Mouse (Mus musculus) liver, postnatal 0 days (tissue): ENCODE measurements around the gene Trub1. TPM values are rescaled to one million over a fixed set of nuclear protein-coding genes. Genes with fewer than 3 reads are reported as not detected.

Experiments used
- ATAC-seq: fragments of 200-750 bp; cut with Nextera tagmentation; 2 replicates; pipeline ENCODE4 v1.8.0; 2017; ENCODE audit warnings: mild to moderate bottlenecking, moderate library complexity
- DNase-seq: peaks from one replicate; pipeline ENCODE4 v3.0.0-alpha.2; 2016
- H3K27ac ChIP-seq: fragments of 300-500 bp; sonication (generic); 2 replicates; pipeline ENCODE4 v1.5.1; 2014; ENCODE audit warnings: antibody characterized with exemption, moderate library complexity, mild to moderate bottlenecking, low read depth
- H3K27me3 ChIP-seq: fragments of 300-500 bp; sonication (generic); 2 replicates; pipeline ENCODE4 v1.6.1; 2014; ENCODE audit warnings: low read length, control low read depth, mixed read lengths; ENCODE audit not compliant: insufficient read depth
- H3K36me3 ChIP-seq: fragments of 300-500 bp; sonication (generic); replicated peaks from 2 replicates; pipeline ENCODE4 v1.6.1; 2014; ENCODE audit warnings: mild to moderate bottlenecking, control low read depth, low read length, moderate library complexity, mixed read lengths; ENCODE audit not compliant: insufficient read depth
- H3K4me1 ChIP-seq: fragments of 300-500 bp; sonication (generic); 2 replicates; pipeline ENCODE4 v1.6.1; 2014; ENCODE audit warnings: antibody characterized with exemption, mild to moderate bottlenecking, control low read depth; ENCODE audit not compliant: insufficient read depth
- H3K4me2 ChIP-seq: fragments of 300-500 bp; sonication (generic); 2 replicates; pipeline ENCODE4 v1.6.1; 2014; ENCODE audit warnings: low read depth, mild to moderate bottlenecking, low read length, moderate library complexity, mixed read lengths
- H3K4me3 ChIP-seq: fragments of 300-500 bp; sonication (generic); 2 replicates; pipeline ENCODE4 v1.5.1; 2014; ENCODE audit warnings: low read depth, low read length
- H3K9ac ChIP-seq: fragments of 300-500 bp; sonication (generic); replicated peaks from 2 replicates; pipeline ENCODE4 v1.6.1; 2014; ENCODE audit warnings: mild to moderate bottlenecking, moderate library complexity
- H3K9me3 ChIP-seq: fragments of 300-500 bp; sonication (generic); 2 replicates; pipeline ENCODE4 v1.6.1; 2016; ENCODE audit warnings: mild to moderate bottlenecking, control low read depth, low read length, mixed read lengths
- CTCF ChIP-seq: sonication (generic); IDR thresholded peaks from 2 replicates; pipeline ENCODE4 v1.5.1; 2016; ENCODE audit warnings: antibody characterized with exemption, low read depth
- EP300 ChIP-seq: IDR thresholded peaks from 2 replicates; pipeline ENCODE4 v1.6.1; 2016; ENCODE audit warnings: antibody characterized with exemption, low read depth, mild to moderate bottlenecking
- WGBS: fragments of 180-500 bp; shearing (Covaris S2); extraction: QIAGEN DNeasy Blood & Tissue Kit; methylation state at CpG from one replicate; pipeline ENCODE4 v1.1.7; 2014; ENCODE audit not compliant: insufficient replicate concordance; 5-methylcytosine and 5-hydroxymethylcytosine counted together
- polyA plus RNA-seq: library from polyadenylated mRNA; unstranded; fragments of >200 nt; fragmentation: Nextera tagmentation; extraction: Ambion mirVana; gene quantifications from 2 replicates; pipeline ENCODE4 v1.2.1, GENCODE M21; 2015

The Trub1 gene
- polyA plus RNA-seq, 1 experiment from 2014 or later = 8.6 TPM

DNA sequence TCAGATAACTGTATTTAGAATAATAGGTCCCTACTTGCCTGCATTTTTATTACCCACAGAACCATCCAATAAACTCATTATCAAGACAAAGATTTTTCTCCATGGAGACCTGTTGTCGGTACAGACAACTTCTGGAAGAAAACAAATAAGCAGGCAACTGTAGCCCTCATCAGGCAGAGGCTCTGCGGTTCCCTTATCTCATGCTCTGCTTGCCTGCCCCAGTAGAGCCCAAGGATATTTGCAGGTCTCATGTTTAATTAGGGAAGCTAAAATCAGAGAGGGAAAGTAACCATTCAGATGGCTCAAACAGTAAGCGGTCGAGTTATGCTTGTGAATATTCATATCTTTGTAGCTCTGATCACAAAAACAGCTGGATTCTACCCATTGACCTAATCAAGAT, 77.5 kb downstream of the Trub1 start:
- H3K4me3 ChIP-seq = no peak overlapping the region
- H3K9me3 ChIP-seq = no peaks in the 10 kb centered on the region
- H3K4me1 ChIP-seq = no peaks in the 10 kb centered on the region
- DNase-seq = no peak
- no peak for TF ChIP-seq CTCF
- no peak for TF ChIP-seq EP300
- H3K36me3 ChIP-seq = no peaks in the 10 kb centered on the region
- no peaks in the 10 kb centered on the region for H3K27me3 ChIP-seq
- ATAC-seq = no peak
- no peak overlapping the region for H3K27ac ChIP-seq
- no peak overlapping the region for H3K4me2 ChIP-seq
- H3K9ac ChIP-seq = no peak overlapping the region
- WGBS = 67% methylated on average over 4 of the region's 4 CpGs

DNA sequence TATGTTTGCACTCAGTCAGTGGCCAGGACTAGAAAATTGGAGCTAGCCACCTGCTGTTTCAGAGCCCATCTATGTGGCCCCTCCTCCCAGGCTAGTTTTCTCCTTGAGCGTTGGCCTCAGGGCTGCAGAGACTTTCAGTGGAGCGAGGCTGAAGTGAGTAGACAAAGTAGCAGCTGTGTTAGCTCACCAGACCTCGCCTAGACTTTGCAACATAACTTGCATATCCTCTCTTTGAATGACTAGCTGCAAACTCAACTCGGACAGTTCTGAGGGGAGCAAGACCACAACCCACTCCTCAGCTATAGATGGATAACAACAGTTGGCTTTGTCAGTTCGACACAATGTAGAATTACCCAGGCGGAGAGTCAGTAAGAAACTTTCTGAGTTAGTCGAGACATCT, 81.5 kb downstream of the Trub1 start:
- Histone ChIP-seq H3K36me3 (no peaks in the 10 kb centered on the region), H3K4me1 (0 out of 2 replicates have a peak, but pooled peaks cover 3% of the 10 kb centered on the region), H3K9me3 (no peaks in the 10 kb centered on the region), H3K4me2 (no peak overlapping the region), H3K4me3 (no peak overlapping the region), H3K27me3 (no peaks in the 10 kb centered on the region), H3K9ac (no peak overlapping the region), H3K27ac (no peak overlapping the region)
- DNase-seq (no peak), ATAC-seq (no peak)
- 77% methylated on average over 7 of the region's 7 CpGs for WGBS
- no peak for TF ChIP-seq EP300
- TF ChIP-seq CTCF = no peak

DNA sequence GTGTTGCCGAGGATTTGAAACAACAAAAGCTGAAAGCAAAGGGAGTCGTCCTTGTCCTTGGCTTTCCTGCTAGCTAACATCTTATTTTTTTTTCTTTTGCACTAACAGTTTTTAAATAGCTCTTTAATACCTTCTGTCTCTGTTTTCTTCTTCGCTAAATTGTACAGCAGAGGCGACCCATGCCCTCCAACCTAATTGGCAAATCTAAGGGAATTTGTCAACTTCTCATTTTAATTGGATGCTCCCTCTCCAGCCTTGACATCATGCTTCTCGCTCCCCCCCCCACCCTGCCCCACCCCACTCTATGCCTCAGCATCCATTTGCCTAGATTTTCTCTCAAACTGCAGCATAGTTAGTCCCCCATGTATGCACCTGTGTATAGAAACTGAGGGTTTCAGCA, 83.8 kb downstream of the Trub1 start:
- Histone ChIP-seq H3K9me3 (no peaks in the 10 kb centered on the region), H3K4me1 (0 out of 2 replicates have a peak, but pooled peaks cover 3% of the 10 kb centered on the region), H3K4me3 (no peak overlapping the region), H3K9ac (no peak overlapping the region), H3K27ac (no peak overlapping the region), H3K27me3 (no peaks in the 10 kb centered on the region), H3K4me2 (no peak overlapping the region), H3K36me3 (no peaks in the 10 kb centered on the region)
- WGBS = 70% methylated on average over 5 of the region's 5 CpGs
- TF ChIP-seq CTCF (no peak), EP300 (no peak)
- DNase-seq (no peak), ATAC-seq (no peak)

DNA sequence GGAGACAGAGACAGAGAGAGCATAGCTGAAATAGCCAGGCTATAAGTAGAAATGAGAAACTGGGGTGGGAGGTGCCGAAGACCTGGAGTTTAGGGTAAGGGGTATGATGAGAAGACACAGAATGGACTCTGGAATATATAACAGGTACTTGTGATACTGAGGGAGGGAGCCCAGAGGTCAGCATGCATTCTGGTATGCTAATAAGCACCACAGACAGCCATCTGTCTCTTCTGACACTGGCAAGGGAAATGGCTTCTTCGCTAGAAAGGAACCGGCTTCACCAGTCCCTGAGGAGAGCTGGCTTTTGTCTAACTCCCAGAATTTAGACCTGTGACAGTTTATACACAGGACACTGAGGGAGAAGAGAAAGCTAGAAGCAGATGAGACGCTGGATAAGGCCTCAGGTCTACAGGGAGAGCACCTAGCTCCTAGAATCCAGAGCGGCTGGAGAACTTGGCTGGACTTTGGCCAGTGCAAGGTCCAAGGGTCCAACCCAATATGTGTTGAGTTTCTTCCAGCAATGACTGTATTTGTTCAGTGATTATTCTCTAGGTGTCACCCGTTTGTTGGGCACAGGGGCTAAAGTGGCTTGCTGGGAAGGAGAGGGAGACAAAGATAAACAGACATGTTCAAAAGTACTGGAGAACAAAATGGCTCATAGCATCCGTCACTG, 84.9 kb downstream of the Trub1 start:
- DNase-seq (peak; percentile 35), ATAC-seq (peak; percentile 83)
- WGBS = 61% methylated on average over 7 of the region's 7 CpGs
- 0 out of 2 replicates have a peak, but pooled peaks cover 3% of the 10 kb centered on the region for H3K4me1 ChIP-seq
- peak overlapping the region; percentile 51; the same call in 1 of the 2 replicates for H3K27ac ChIP-seq
- H3K36me3 ChIP-seq = no peaks in the 10 kb centered on the region
- no peaks in the 10 kb centered on the region for H3K27me3 ChIP-seq
- no peaks in the 10 kb centered on the region for H3K9me3 ChIP-seq
- H3K4me3 ChIP-seq = no peak overlapping the region
- TF ChIP-seq CTCF (no peak), EP300 (no peak)
- no peak overlapping the region for H3K4me2 ChIP-seq
- H3K9ac ChIP-seq = no peak overlapping the region

DNA sequence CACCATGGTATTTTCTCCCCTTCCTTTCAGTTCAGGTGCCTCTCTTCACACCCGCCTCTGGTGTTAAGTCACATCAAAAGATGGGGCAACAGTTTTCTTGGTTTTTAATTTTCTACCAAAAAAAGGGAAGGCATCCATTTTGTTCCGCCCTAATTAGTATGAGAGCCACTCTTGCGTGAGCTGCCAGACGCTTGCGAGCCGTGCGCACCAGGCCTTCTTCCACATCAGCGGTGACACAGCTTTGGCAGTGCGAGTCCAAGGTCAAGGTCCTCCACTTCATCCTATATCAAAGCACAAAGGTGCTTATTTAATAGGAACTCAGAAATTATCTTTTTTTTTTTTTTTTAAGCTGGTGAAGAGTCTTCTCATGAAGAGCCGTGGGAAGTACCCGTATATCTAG, 87.4 kb downstream of the Trub1 start:
- ATAC-seq = no peak
- H3K27ac ChIP-seq = no peak overlapping the region
- DNase-seq = no peak
- H3K36me3 ChIP-seq = no peaks in the 10 kb centered on the region
- H3K27me3 ChIP-seq = no peaks in the 10 kb centered on the region
- WGBS = 88% methylated on average over 11 of the region's 11 CpGs
- no peak overlapping the region for H3K9ac ChIP-seq
- H3K4me2 ChIP-seq = no peak overlapping the region
- H3K9me3 ChIP-seq = no peaks in the 10 kb centered on the region
- H3K4me3 ChIP-seq = no peak overlapping the region
- TF ChIP-seq CTCF (no peak), EP300 (no peak)
- H3K4me1 ChIP-seq = 0 out of 2 replicates have a peak, but pooled peaks cover 3% of the 10 kb centered on the region

Other genes with a start within 250 kb of the Trub1 start
- 11.5 and 12.0 TPM in 2 replicates for gene Ablim1, start 138.0 kb upstream of the Trub1 start, polyA plus RNA-seq
- 7.8 and 9.2 TPM in 2 replicates for gene Fam160b1, start 92.2 kb upstream of the Trub1 start, polyA plus RNA-seq
- gene Atrnl1, start 158.1 kb downstream of the Trub1 start, polyA plus RNA-seq = 0.70 and 0.71 TPM in 2 replicates